Mouse (Mus musculus) hematopoietic stem cell, adult 5-6 weeks (primary cell): ENCODE data around the gene Tipin. TPM values are rescaled to one million over a fixed set of nuclear protein-coding genes. Genes with fewer than 3 reads are reported as not detected.
"Not testable (repeated sequence)": the region's sequence is repeated elsewhere in the genome, so short reads cannot be mapped to it uniquely, and the experiment has no call there.

Source experiments
- ATAC-seq, 2 experiments: fragments of 125-278 bp in 1 of 2; replicated peaks in 1 of 2; 2 replicates each; pipeline ENCODE4 v1.8.0; 2016 to 2017; ENCODE audit warnings: inconsistent platforms in 2 of 2, mild to moderate bottlenecking in 2 of 2, moderate number of reproducible peaks in 2 of 2, low read depth in 1 of 2, moderate TSS enrichment in 1 of 2; ENCODE audit not compliant: low FRiP score in 2 of 2, poor library complexity in 2 of 2, severe bottlenecking in 2 of 2, insufficient read depth in 1 of 2, low TSS enrichment in 1 of 2
- total RNA-seq: library from RNA; stranded (forward); fragments of 172-1452, 232-1000 nt; gene quantifications from 2 replicates; pipeline ENCODE4 v1.2.3, GENCODE M21; 2017

The Tipin gene
- total RNA-seq, 1 experiment from 2014 or later = 200 TPM

DNA sequence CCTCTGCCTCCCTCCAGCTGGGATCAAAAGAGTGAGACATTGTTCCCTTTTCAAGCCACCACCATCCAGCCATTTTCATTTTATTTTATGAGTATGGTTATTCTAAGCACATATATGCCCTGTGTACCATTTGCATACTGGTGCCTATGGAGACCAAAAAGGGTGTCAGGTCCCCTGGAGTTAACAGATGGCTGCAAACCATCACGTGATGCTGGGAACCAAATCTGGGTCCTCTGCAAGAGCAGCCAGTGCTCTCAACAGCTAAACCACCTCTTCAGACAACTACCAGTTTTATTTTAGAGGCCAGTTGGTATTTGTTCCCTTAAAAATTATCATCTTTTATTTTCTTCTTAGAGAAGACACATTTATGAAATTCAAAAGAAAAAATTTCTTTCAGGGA lies 16.6 kb upstream of the Tipin start:
- ATAC-seq = no peak

DNA sequence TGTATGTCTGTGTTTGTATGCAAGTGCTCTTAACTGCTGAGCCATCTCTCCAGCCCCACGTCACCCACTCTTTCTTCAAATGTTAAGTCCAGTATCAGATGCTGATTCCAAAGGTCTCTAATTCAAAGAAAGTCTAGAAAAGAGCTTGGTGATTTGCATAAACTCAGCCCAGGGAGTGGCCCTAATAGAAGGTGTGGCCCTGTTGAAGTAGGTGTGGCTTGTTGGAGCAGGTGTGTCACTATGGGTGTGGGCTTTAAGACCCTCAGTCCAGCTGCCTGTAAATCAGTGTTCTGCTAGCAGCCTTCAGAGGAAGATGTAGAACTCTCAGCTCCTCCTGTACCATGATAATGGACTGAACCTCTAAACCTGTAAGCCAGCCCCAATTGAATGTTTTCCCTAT lies 14.2 kb upstream of the Tipin start:
- ATAC-seq = no peak

DNA sequence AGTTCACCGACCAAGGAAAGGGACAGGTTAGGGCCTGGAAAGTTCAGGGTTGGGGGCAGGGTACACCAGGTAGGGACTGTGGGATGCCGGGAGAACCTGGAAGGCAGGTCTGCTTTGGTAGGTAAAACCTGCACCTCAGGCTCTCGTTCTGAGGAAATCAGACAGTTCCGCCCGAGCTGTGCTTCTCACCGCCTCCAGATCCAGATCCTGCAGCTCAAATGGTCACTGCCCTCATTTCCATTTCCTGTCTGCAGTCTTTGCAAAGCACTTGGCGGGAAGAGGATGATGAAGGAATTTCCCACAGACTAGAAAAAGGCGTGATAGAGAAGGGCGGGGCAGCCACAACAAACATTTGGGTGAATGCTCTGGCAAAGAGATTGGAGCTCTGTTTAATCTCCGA lies 13.2 kb upstream of the Tipin start:
- ATAC-seq = no peak

DNA sequence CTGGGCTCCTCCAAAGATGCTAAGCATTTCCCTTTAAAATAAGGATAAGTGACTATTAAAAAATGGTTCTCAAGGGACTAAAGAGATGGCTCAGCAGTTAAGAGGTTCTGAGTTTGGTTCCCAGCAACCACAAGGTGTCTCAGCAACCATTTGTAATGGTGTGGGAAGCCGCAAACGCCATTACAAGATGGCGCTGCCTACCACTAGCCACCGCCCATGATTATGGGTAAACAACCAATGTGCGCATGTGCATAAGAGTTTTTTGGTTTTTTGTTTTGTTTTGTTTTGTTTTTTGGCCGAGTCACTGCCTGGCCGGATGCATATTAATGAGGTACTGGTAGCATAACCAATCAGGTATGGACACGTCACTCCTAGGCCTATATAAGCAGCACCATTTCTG lies 12.5 kb upstream of the Tipin start:
- ATAC-seq = not testable (repeated sequence)

DNA sequence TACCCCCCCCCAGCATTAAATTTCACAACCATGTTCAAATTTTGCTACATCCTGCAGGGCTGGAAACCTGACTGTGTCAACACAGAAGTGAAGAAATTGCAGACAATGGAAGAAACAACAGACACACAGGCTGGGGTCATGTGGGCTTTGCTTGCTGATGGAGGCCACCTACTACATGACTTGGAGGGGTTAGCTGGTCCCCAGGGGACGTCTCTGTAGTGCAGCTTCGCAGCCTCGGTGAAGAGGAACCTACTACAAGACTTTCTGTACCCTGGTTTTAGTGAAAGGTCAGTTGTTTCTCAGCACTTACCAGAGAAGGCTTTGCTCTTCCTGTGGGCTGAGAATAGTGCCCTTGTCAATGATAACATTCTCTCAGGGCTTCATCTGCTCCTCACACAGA lies 10.1 kb upstream of the Tipin start:
- ATAC-seq = no peak

DNA sequence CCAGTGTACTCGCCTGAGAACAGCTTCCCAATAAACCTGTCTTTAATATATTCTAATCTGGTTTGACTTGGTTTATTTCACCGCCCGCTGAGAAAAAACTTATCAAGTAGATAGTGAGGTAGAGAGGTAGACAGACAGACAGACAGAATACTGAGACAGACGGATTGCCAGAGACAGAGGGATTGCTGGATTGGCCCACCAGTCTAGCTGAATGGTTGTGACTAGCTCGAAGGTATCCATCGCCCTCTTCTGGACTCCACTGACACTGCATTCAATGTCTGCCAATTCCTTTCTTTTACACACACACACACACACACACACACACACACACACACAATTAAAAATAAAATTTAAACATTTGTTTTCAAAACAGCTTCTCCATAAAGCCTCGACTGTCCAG lies 8.8 kb upstream of the Tipin start:
- ATAC-seq = peak; percentile 46 to 56; a peak in 2 of 4 replicates

DNA sequence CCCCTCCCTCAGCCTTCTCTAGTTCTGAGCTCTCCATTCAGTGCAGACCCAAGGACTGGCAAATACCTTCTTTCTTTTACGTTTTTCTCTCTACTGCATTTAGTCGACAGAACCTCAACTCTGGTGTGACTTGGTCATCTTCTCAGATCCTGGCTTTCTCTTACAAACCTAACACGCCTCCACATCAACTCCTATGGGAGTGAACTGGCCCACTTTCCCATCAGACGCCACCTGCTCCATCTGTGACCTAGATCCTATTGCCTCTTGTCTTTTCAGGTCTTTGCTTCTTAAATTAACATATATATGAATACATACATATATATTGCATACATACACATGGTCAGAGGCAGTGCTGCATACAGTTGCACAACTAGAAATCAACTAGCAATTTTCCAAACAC lies 7.6 kb upstream of the Tipin start:
- no peak for ATAC-seq

DNA sequence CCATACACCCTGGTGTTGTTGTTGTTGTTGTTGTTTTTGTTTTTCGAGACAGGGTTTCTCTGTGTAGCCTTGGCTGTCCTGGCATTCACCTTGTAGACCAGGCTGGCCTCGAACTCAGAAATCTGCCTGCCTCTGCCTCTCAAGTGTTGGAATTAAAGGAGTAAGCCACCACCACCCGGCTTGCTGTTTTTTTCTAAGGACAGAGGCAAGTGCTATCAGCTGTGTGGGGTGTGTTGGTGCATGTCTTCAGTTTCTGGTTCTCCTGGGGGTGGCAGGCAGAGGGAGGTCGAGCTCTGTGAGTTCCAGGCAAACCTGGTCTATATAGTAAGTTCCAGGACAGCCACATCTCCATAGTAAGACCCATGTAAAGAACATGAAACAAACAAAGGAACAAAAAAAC lies 7.1 kb upstream of the Tipin start:
- ATAC-seq = no peak

DNA sequence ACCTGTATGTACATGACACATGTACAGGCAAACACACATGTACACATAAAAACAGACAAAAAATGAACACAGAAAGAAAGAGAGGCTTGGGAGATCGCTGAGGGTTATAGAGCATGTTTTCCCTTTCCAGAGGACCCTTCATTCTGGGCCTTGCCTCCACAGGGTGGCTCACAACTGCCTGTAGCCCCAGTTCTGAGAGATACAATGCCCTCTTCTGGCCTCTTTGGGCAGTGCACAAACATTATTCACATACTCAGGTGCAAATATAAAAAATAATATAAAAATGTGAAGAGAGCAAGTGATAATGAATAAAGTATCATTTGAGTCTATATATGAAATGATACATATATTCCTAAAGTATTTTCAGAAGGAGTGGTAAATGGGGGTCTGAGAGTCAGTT lies 6.5 kb upstream of the Tipin start:
- ATAC-seq = no peak

DNA sequence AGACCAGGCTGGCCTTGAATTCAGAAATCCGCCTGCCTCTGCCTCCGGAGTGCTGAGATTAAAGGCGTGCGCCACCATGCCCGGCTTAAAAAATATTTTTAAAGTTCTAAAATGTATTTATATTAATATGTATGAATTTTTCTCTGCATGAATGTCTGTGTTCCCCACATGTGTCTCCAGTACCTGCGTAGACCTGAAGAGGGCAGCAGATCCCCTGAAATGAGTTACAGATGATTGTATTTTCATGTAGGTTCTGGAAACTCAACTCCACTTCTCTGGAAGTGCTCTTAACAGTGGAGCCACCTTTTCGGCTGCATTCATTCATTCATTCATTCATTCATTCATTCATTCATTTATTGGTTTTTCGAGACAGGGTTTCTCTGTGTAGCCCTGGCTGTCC lies 3.7 kb upstream of the Tipin start:
- ATAC-seq = no peak

DNA sequence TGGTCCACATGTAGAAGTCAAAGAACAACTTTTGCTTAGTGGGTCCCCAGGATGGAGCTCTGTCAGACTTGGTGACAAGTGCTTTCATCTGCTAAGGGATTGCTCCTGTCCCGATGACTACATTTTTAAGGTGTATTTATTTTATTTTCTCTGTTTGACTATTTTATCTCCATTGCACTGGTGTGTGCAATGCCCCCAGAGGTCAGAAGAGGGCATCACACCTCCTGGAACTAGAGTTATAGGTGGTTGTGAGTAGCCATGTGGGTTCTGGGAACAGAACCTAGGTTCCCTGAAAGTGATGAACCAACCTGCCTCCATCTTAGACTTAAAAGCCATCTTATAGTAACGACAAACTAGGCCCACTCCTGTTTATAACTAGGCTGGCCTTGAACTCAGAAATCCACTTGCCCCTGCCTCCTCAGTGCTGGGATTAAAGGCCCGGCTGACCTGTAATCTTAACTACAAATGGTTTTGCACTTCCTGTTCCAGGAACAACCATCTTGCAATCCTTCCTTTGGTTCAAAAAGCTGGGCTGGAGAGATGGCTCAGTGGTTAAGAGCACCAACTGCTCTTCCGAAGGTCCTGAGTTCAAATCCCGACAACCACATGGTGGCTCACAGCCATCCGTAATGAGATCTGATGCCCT lies 2.6 kb upstream of the Tipin start:
- no peak for ATAC-seq

DNA sequence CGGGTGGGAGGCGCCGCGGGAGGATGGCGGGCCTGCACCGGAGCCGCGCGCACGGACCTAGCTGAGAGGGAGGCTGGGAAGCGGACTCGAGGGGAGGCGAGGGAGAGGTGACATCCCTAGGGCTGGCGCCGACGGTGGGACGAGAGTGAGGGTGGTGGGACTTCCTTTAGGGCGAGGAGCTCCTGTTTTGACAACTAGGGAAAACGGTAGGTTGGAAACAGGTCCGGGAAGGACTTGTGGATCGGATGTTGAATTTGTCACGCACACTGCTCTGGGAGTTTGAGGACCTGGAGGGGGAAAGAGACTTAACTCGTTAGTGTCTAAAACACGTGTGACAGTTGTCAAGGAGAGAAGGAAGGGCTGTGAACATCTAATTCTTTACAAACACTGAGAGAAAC lies 399 bp downstream of the Tipin start:
- peak in 1 of 2 experiments; percentile 24; a peak in 2 of 4 replicates for ATAC-seq

DNA sequence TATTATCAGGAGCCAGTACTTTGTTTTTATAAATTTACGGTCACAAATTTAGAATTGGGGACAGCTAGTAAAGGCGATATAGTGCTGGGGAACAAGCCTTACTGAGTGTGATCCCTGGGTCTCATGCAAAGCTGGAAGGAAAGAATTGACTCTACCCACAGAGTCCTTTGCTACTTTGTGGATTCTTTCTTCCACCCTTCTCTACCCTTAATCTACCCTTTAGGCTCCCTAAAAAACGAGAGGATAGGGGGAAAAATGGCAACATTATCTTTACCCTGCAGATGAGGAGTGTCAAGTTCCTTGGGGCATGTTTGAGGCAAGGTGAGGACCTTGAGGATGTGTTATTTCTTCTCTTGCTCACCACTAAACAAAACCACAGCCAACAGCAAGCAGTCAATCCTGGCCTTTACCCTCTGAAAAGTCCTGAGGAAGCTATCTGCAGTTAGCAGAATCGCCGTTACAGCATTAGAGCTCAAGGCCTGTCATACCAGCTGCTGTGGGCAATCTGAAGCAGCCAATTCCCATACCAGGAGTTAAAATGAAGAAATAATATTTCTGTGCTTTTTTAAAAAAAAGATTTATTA lies 1.1 kb downstream of the Tipin start:
- ATAC-seq = no peak

DNA sequence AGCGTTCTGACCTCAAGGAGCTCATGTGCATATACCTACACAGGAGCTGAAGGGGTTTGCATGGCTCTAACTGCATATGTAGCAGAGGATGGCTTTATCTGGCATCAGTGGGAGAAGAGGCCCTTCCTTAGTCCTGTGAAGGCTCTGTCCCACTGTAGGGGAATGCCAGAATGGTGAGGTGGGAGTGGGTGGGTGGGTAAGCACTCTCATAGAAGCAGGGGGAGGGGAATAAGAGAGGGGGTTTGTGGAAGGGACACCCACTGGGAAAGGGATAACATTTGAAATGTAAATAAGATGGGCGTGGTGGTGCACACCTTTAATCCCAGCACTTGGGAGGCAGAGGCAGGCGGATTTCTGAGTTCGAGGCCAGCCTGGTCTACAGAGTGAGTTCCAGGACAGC lies 21.7 kb downstream of the Tipin start:
- not testable (repeated sequence) for ATAC-seq

DNA sequence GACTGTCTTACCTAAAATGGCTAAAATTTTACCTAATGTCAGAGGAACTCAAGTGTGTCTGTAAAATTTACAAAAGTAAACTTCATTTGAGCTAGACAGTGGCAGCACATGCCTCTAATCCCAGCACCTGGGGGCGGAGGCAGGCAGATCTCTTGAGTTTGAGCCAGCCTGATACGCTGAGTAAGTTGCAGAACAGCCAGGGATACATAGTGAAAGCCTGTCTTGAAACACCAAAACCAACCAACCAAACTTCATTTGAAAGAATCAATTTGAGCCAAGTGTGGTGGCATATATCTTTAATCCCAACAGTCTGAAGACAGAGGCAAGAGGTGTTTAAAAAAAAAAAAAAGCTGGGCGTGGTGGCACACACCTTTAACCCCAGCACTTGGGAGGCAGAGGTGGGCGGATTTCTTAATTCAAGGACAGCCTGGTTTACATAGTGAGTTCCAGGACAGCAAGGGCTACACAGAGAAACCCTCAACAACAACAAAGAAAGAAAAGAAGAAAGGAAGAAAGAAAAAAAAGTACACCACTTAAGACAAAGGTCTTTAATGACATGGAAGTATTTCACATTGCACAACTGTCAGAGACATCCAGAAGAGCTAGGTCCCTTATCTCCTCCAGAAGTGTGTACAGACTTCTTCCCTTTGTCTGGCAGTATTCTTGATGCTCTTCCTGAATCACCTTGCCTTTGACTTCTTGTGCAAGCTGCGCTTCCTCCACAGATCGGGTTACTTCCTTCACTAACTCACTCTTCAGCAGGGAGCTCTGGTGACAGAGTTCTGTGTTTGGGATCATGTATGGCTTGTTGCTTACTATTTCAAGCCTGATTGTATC lies 25.3 kb downstream of the Tipin start:
- no peak for ATAC-seq

DNA sequence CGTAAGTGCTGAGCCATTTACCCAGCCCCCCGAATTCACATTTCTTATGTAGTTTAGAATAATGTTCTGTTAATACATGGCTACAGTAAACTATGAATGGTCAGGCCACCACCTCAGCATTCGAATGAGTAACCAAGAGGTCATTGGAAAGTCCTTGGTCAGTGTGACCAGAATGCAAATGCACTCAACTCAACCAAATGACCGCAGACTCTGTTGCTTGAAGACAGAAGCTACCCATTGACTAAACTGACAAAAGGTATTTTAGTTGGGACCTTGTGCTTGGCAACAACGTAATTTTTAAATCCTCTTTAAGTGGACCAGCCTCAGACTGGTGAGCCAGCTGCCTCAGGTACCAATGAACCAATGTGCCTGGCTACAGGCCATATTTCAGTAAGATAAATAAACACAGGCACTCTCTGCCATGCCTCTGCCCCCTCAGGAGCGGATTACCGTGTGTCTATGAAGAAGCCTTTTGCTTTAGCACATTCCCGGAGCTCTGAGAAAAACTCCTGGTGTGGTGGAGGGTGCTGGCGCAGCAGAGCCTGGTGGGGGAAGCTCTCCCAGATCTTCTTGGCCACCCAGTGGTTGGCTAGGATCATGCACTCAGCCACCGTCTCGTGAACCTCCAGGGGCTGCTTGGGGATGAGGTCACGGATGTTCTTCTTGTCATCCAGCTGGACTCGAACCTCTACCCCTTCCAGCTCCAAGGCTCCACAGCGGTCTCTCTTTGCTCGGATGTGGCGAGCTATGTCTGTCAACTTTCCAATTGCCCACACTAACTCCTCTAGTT lies 29.8 kb downstream of the Tipin start:
- ATAC-seq = no peak

DNA sequence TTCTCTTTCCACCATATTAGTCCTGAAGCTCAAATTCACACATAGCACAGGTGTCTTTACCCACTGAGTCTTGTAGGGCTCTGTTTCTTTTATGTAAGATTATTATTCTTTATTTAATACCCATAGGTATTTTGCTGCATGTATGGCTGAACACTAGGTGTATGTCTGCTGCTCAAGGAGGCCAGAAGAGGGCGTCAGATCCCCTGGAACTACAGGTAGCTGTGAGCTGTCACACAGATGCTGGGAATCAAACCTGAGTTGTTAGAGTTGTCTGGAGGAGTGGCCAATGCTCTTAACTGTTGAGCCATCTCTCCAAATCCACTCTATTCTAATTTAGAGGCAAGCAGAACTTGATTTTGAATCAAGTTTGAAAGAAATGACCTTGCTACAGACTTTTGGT lies 30.7 kb downstream of the Tipin start:
- no peak for ATAC-seq

DNA sequence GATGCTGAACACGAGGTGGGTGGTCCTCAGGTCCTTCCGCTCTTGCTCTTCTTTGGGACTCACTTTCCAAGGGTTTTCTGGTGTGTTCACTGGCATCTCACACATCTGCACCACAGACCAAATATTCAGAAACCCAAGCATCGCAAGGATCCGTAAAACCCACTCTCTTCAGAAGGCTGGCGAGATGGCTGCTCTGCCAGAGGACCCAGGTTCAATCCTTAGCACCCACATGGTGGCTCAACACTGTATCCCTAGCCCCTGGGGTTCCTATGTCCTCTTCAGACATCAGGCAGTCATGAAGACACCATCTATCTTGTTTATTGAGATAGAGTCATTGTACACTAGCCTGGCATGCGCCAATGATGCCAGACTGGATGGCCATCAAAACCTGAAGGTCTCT lies 33.3 kb downstream of the Tipin start:
- ATAC-seq = no peak
